Mouse (Mus musculus): ENCODE data around the gene Fam81a. TPM values are rescaled to one million over a fixed set of nuclear protein-coding genes. Genes with fewer than 3 reads are reported as not detected.

The Fam81a gene
- 7.2 and 9.5 TPM in 2 replicates for polyA plus RNA-seq (2016; fragmentation: Nextera tagmentation; extraction: Ambion mirVana)

DNA sequence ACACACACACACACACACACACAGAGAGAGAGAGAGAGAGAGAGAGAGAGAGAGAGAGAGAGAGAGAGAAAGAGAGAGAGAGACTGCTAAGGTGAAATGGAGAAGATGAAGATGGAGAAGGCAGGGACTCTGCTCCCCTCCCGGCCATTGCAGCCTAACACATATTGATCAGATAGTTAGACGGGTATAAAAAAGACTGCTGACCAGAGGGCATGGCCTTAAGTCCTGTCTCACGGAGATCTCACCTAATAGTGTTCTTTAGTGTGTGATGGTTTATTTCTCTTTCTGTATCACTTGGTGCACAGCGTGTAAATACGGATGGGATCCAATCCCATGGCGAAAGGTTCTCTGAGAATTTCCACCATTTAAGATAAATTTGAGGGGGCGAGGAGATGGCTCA, at the start of gene Fam81a:
Gene Fam81a (minus strand): TSS at position 101 of the 400 bp plus-strand sequence.
- H3K4me3 ChIP-seq: peak within 1 kb of the TSS; percentile 71
- H3K27me3 ChIP-seq (ENCODE audit: insufficient read depth, poor library complexity, severe bottlenecking): peaks cover 52% of the 10 kb centered on the region
- peaks cover 49% of the 10 kb centered on the region for H3K4me1 ChIP-seq (replicated peaks)
- H3K9me3 ChIP-seq: no peaks in the 10 kb centered on the region
- DNase-seq (ENCODE audit: low spot score): no peak
- H3K27ac ChIP-seq: peak within 1 kb of the TSS; percentile 85
- WGBS: 68% methylated on average over 7 of the region's 7 CpGs
- no peaks in the 10 kb centered on the region for H3K36me3 ChIP-seq

DNA sequence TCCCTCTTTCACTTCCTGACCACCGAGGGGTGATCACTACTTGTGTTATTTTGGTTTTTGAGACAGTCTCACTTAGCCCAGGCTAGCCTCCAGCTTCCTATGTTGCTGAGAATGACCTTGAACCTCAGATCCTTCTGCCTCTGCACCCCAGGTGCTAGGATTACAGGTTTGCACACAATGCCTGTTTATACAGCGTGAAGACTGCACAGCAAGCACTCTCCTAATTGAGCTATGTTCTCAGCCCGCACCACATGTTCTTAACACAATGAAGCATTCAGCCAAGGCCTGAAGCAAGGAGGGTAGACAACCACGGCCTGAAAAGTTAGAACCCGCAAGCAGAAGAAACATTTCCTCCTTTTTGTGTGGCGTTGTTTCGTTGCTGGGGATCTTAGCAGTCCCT, 40.3 kb upstream of the Fam81a start:
- Histone ChIP-seq H3K9me3 (no peaks in the 10 kb centered on the region), H3K4me1 (replicated peaks) (peaks cover 14% of the 10 kb centered on the region), H3K4me3 (no peak overlapping the region), H3K36me3 (no peaks in the 10 kb centered on the region), H3K27ac (no peak overlapping the region), H3K27me3 (ENCODE audit: insufficient read depth, poor library complexity, severe bottlenecking) (no peaks in the 10 kb centered on the region)
- DNase-seq (ENCODE audit: low spot score): no peak
- WGBS: 53% methylated on average over 7 of the region's 7 CpGs

DNA sequence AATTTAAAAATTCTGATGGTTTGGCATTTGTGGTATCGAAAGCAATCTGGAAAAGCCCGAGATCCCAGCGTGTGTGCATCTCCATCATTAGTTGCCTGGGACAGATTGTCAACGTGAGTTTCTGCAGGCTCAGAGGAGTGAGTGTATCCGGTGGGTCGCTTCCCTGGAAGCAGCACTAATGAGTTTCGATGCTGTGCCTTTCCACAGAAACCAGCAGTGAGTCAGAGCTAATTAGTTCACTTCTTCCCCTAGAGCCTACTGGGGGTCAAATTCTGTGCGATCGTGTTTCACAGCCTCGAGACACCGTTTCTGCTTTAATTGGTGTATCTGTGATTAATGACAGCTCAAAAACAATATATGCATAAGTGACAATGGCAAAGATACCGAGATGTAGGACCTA, 39.4 kb upstream of the Fam81a start:
- 64% methylated on average over 12 of the region's 12 CpGs for WGBS
- no peaks in the 10 kb centered on the region for H3K36me3 ChIP-seq
- DNase-seq (ENCODE audit: low spot score): no peak

DNA sequence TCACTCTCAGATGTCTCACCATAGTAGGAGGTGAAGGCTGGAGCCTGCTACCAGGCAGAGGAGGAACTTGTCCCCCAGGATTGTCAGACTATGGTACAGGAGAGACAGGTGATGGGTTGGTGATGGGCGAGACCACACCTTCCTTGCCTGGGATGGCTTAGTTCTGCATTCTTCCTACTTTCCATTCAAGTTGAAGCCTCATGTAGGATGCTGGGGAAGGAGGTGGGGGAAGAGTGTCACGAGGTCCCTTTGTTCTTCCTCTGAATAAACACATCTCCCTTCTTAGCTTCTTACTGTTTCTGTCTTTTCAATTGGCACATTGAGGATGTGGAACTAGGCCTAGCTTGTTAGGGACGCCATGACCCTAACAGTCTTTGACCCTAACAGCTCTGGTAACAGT, 33.9 kb upstream of the Fam81a start:
- Histone ChIP-seq H3K4me3 (no peak overlapping the region), H3K36me3 (no peaks in the 10 kb centered on the region), H3K9me3 (no peaks in the 10 kb centered on the region), H3K27me3 (ENCODE audit: insufficient read depth, poor library complexity, severe bottlenecking) (no peaks in the 10 kb centered on the region), H3K27ac (no peak overlapping the region), H3K4me1 (replicated peaks) (peaks cover 26% of the 10 kb centered on the region)
- no peak for DNase-seq (ENCODE audit: low spot score)
- WGBS: 75% methylated on average over 3 of the region's 3 CpGs

More for the DNA sequence above, 39.4 kb upstream of the Fam81a start:
- Histone ChIP-seq H3K27me3 (ENCODE audit: insufficient read depth, poor library complexity, severe bottlenecking) (no peaks in the 10 kb centered on the region), H3K4me1 (replicated peaks) (peaks cover 14% of the 10 kb centered on the region), H3K27ac (no peak overlapping the region), H3K9me3 (no peaks in the 10 kb centered on the region), H3K4me3 (no peak overlapping the region)

DNA sequence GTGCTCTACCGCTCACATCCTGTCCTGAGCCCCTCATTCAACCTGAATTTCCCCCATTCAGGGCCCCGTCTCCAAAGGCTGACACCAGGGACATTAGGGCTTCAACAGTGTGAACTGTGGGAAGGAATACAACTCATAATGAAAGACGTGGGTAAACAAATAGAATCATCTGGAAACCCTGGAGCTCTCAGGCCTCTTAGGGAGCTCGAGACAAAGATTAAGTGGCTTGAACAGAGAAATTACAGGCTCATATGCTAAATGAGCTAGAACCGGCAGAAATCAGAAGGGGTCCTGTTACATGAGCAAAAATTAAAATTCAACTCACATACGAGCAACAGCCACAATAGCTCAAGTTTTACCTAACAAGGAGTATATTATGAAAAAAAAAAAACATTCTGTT, 32.5 kb upstream of the Fam81a start:
- no peak for DNase-seq (ENCODE audit: low spot score)
- H3K27me3 ChIP-seq (ENCODE audit: insufficient read depth, poor library complexity, severe bottlenecking): no peaks in the 10 kb centered on the region
- H3K9me3 ChIP-seq: no peaks in the 10 kb centered on the region
- peaks cover 21% of the 10 kb centered on the region for H3K4me1 ChIP-seq (replicated peaks)
- WGBS: 36% methylated on average over 6 of the region's 6 CpGs
- no peak overlapping the region for H3K4me3 ChIP-seq
- H3K27ac ChIP-seq: peak overlapping the region; percentile 79
- no peaks in the 10 kb centered on the region for H3K36me3 ChIP-seq

DNA sequence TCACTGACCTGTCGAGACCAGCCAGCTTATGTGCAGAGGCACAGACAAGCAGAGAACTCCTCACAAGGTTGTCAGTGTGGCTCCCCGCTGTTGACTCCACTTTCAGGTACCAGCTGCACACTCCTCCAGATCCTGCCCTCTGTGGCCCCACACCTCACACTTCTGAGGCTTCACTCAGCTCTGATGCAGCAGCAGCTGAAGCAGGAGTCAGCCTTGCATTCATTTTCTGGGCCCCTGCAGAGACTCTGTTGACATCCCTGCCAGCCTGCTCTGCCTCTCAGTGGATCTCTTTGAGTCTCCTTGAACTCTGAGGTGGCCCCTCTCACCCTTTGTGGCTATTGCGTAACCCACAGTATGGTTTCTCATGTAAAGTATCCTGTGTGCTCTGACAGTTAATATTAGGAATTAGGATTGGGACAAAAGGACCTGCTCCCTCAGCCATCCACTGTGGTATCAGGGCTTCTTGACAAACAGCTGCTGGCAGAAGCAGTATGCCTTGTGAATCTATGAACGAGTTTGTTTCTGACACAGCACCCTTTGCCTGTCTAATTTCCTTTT, 32.0 kb upstream of the Fam81a start:
- H3K9me3 ChIP-seq: no peaks in the 10 kb centered on the region
- H3K4me1 ChIP-seq (replicated peaks): peaks cover 21% of the 10 kb centered on the region
- no peaks in the 10 kb centered on the region for H3K36me3 ChIP-seq
- WGBS: 36% methylated on average over 4 of the region's 4 CpGs
- H3K4me3 ChIP-seq: no peak overlapping the region
- peak overlapping the region; percentile 79 for H3K27ac ChIP-seq
- no peaks in the 10 kb centered on the region for H3K27me3 ChIP-seq (ENCODE audit: insufficient read depth, poor library complexity, severe bottlenecking)
- peak; percentile 29 for DNase-seq (ENCODE audit: low spot score)

DNA sequence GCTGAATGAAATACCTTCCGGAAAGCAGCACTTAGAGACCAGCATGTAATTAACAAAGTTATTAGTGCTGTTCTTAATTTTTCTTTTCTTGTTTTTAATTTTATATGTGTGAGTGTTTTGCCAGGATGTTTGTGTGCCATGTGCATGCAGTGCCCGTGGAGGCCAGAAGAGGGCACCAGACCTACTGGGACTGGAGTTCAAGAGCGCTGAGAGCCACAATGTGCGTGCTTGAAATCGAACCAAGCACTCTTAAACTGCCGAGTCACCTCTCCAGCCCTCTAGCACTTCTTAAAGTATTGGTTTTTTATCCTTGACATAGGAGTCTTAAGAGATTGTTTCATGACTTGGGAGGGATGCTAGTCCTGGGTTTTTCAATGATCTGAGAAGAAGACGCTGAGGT, 26.6 kb upstream of the Fam81a start:
- no peak overlapping the region for H3K27ac ChIP-seq
- 85% methylated on average over 7 of the region's 7 CpGs for WGBS

DNA sequence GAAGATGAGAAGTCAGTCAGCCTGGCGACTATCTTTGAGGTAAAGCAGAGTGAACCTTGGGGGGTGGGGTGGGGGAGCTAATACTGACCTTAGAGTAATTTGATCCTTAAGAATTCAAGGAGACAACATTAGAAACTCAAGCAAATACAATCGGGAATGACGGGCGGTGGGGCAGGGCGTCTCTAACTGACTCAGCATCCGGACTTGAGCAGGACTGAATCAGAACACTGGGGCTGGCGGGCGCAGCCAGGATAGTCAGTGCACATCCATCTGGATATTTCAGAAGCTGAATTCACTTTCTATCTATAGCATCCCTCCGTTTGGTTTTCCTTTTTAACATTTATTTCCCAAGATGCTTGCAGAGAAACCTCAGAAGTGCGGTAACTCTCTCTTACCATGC, 17.7 kb upstream of the Fam81a start:
- H3K27me3 ChIP-seq (ENCODE audit: insufficient read depth, poor library complexity, severe bottlenecking): no peaks in the 10 kb centered on the region
- WGBS: 73% methylated on average over 10 of the region's 10 CpGs
- H3K36me3 ChIP-seq: no peaks in the 10 kb centered on the region
- 0 out of 2 replicates have a peak, but pooled peaks cover 2% of the 10 kb centered on the region for H3K4me1 ChIP-seq (replicated peaks)
- no peak for DNase-seq (ENCODE audit: low spot score)
- no peaks in the 10 kb centered on the region for H3K9me3 ChIP-seq
- no peak overlapping the region for H3K27ac ChIP-seq
- H3K4me3 ChIP-seq: no peak overlapping the region

More for the DNA sequence above, 26.6 kb upstream of the Fam81a start:
- Histone ChIP-seq H3K36me3 (no peaks in the 10 kb centered on the region), H3K27me3 (ENCODE audit: insufficient read depth, poor library complexity, severe bottlenecking) (no peaks in the 10 kb centered on the region), H3K9me3 (no peaks in the 10 kb centered on the region), H3K4me3 (no peak overlapping the region), H3K4me1 (replicated peaks) (peaks cover 3% of the 10 kb centered on the region)
- no peak for DNase-seq (ENCODE audit: low spot score)

DNA sequence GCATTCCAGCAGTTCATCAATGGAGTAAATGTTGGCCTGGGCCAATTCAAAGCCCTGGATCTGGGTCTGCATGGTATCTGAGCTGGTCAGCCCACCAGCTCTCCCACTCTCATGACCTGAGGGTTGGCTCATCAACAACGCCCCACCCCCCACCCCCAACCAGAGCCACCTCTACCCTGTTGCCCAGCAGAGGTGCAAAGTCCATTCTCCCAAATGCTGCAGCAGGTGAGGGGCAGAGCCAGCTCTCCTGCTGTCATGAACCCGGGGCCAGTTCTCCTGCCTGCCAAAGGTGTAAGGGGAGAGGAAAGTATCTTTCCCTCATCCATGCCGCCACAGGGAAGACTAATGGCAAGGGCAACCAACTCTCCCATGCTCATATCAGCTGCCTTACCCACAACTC, 5.3 kb upstream of the Fam81a start:
- Histone ChIP-seq H3K27ac (no peak overlapping the region), H3K4me3 (no peak overlapping the region), H3K27me3 (ENCODE audit: insufficient read depth, poor library complexity, severe bottlenecking) (peaks cover 16% of the 10 kb centered on the region), H3K36me3 (no peaks in the 10 kb centered on the region), H3K9me3 (no peaks in the 10 kb centered on the region), H3K4me1 (replicated peaks) (0 out of 2 replicates have a peak, but pooled peaks cover 3% of the 10 kb centered on the region)
- WGBS: 81% methylated on average over 3 of the region's 3 CpGs
- no peak for DNase-seq (ENCODE audit: low spot score)

DNA sequence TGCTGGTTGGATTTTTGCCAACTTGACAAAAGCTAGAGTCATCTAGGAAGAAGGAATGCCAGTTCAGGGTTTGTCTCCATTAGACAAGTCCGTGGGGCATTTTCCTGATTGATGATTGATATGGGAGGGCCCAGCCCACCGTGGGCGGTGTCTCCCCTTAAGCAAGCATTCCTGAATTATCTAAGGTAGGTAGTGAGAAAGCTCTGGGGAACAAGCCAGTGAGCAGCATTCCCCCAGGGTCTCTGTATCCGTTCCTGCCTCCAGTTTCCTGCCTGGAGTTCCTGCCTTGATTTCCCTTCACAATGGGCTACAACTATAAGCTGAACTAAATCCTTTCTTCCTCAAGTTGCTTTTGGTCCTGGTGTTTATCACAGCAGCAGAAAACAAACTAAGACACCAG, 3.1 kb upstream of the Fam81a start:
- Histone ChIP-seq H3K27me3 (ENCODE audit: insufficient read depth, poor library complexity, severe bottlenecking) (peaks cover 38% of the 10 kb centered on the region), H3K27ac (no peak overlapping the region), H3K9me3 (no peaks in the 10 kb centered on the region), H3K4me1 (replicated peaks) (peaks cover 20% of the 10 kb centered on the region), H3K36me3 (no peaks in the 10 kb centered on the region), H3K4me3 (no peak overlapping the region)
- DNase-seq (ENCODE audit: low spot score): no peak
- WGBS: 88% methylated on average over 4 of the region's 4 CpGs

DNA sequence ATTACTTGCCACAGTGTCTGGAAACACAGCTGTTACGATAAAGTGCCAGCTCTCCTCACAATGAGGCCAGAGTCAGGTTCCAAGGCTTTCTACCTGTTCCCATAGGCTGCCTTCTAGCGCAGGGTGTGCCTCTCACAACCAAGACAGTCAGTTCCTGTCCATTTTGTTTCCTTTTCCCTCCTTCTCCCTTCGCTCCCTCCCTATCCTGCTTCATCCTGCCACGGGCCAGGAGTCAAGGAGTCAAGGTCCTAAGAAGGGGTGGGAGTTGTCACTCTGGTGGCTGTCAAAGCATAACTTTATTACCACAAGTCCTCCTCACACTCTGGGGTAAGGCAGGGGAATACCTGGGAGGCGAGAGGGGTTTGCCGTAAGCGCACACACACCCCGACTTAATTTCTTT, 966 bp upstream of the Fam81a start:
- H3K27ac ChIP-seq: no peak overlapping the region
- no peak overlapping the region for H3K4me3 ChIP-seq
- 74% methylated on average over 8 of the region's 8 CpGs for WGBS
- no peaks in the 10 kb centered on the region for H3K9me3 ChIP-seq
- no peaks in the 10 kb centered on the region for H3K36me3 ChIP-seq
- DNase-seq (ENCODE audit: low spot score): no peak
- H3K4me1 ChIP-seq (replicated peaks): peaks cover 41% of the 10 kb centered on the region
- peaks cover 54% of the 10 kb centered on the region for H3K27me3 ChIP-seq (ENCODE audit: insufficient read depth, poor library complexity, severe bottlenecking)

DNA sequence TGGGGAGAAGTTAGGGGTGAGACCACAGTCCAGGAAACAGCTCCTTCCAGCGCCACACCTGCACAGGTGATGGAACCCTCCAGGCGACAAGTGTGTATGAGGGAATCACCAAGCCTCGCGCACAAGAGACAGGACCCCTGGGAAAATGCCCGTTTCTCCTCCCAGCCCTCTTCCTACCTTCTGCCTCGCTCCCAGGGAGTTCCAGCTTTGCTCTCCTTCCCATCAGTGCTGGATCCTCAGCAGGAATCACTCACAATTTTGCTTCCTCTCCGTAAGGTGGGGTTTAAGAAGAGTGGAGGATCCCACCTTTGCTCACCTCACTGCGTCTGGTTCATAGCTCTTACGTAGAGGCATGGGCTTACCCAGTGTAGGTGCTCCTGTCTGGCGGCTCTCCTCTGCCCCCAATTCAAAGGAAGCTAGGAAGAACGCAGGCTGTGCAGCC, 454 bp downstream of the Fam81a start:
- no peaks in the 10 kb centered on the region for H3K36me3 ChIP-seq
- peak overlapping the region; percentile 71 for H3K4me3 ChIP-seq
- H3K27me3 ChIP-seq (ENCODE audit: insufficient read depth, poor library complexity, severe bottlenecking): peaks cover 51% of the 10 kb centered on the region
- H3K27ac ChIP-seq: no peak overlapping the region; the same call in 1 of the 2 replicates
- WGBS: 4% methylated on average over 11 of the region's 11 CpGs
- no peaks in the 10 kb centered on the region for H3K9me3 ChIP-seq
- DNase-seq (ENCODE audit: low spot score): no peak
- peaks cover 54% of the 10 kb centered on the region for H3K4me1 ChIP-seq (replicated peaks)

DNA sequence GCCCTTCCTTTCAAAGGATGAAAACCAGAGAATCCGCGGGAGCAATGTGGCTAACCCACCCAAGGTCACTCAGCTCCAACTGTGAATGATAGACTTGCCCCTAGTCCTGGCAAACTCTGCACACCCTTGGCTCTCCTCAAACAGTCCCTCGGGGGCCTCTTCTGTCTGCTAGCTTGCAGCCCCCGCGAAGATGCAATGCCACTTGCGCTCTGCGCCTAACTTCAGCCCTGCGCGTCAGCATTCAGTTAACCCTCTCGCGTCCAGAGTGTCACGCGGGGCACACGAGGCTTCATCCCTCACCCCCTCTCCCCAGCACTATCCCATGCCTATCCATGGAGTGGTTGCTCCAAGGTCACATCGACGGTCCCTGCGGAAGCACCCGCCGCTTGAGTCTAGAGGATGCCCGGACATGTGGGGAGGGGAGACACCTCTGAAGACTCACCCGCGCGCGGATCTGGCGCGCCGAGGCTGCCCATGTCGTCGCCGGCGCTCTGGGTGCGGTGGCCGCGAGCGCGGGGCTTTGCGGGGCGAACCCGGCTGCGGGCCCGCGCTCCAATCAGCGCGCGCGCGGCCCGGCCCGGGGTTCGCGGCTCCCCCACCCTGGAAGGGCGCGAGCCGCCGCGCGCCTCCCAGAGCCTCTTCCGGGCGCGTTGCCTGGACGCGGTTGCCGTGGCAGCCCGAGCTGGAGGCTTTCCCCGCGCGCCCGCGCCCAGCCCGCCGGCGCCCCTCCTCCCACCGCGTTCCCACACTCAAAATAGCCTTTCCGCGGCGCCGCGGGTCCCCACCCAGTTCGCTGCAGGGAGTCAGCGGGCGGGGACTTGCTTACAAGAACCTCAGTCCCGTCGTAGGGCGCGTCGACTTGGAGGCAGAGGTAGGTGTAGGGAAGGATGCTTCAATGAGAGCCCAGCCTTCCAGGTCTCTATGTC, 1.2 kb downstream of the Fam81a start:
- peak overlapping the region; percentile 71 for H3K4me3 ChIP-seq
- no peaks in the 10 kb centered on the region for H3K9me3 ChIP-seq
- DNase-seq (ENCODE audit: low spot score): peak; percentile 60
- peaks cover 51% of the 10 kb centered on the region for H3K27me3 ChIP-seq (ENCODE audit: insufficient read depth, poor library complexity, severe bottlenecking)
- WGBS: under 1% methylated on average over 87 of the region's 87 CpGs
- no peaks in the 10 kb centered on the region for H3K36me3 ChIP-seq
- H3K4me1 ChIP-seq (replicated peaks): peaks cover 58% of the 10 kb centered on the region
- peak overlapping the region; percentile 85 for H3K27ac ChIP-seq
